Mouse (Mus musculus) midbrain, embryonic 14.5 days (tissue): ENCODE measurements around the gene Tm9sf3. TPM values are rescaled to one million over a fixed set of nuclear protein-coding genes. Genes with fewer than 3 reads are reported as not detected.

Source experiments
- ATAC-seq: fragments of 200-750 bp; cut with Nextera tagmentation; 2 replicates; pipeline ENCODE4 v1.8.0; 2017; ENCODE audit warnings: moderate number of reproducible peaks, moderate library complexity; ENCODE audit not compliant: low FRiP score, low TSS enrichment
- DNase-seq: peaks from one replicate; pipeline ENCODE4 v3.0.0-alpha.2; 2015
- H3K27ac ChIP-seq: fragments of 300-500 bp; sonication (generic); replicated peaks from 2 replicates; pipeline ENCODE4 v1.5.1; 2014; ENCODE audit warnings: mild to moderate bottlenecking, low read depth, low read length, moderate library complexity
- H3K27me3 ChIP-seq: fragments of 300-500 bp; sonication (generic); 2 replicates; pipeline ENCODE4 v1.6.1; 2014; ENCODE audit warnings: low read length, control low read depth, mixed read lengths; ENCODE audit not compliant: control insufficient read depth, insufficient read depth
- H3K36me3 ChIP-seq: fragments of 300-500 bp; sonication (generic); 2 replicates; pipeline ENCODE4 v1.6.1; 2014; ENCODE audit warnings: low read length, control low read depth; ENCODE audit not compliant: control insufficient read depth, insufficient read depth
- H3K4me1 ChIP-seq: fragments of 300-500 bp; sonication (generic); 2 replicates; pipeline ENCODE4 v1.6.1; 2014; ENCODE audit warnings: mild to moderate bottlenecking, antibody characterized with exemption, low read length, control low read depth; ENCODE audit not compliant: control insufficient read depth, insufficient read depth
- H3K4me2 ChIP-seq: fragments of 300-500 bp; sonication (generic); 2 replicates; pipeline ENCODE4 v1.6.1; 2014; ENCODE audit warnings: mild to moderate bottlenecking, low read length, moderate library complexity
- H3K4me3 ChIP-seq: fragments of 300-500 bp; sonication (generic); replicated peaks from 2 replicates; pipeline ENCODE4 v1.5.1; 2014; ENCODE audit warnings: low read depth, low read length
- H3K9ac ChIP-seq: fragments of 300-500 bp; sonication (generic); replicated peaks from 2 replicates; pipeline ENCODE4 v1.6.1; 2014; ENCODE audit warnings: mild to moderate bottlenecking, low read length, moderate library complexity
- H3K9me3 ChIP-seq: fragments of 300-500 bp; sonication (generic); 2 replicates; pipeline ENCODE4 v1.6.1; 2016; ENCODE audit warnings: low read length, control low read depth, mixed read lengths; ENCODE audit not compliant: control insufficient read depth
- WGBS: fragments of 180-500 bp; shearing (Covaris S2); extraction: QIAGEN DNeasy Blood & Tissue Kit; methylation state at CpG from one replicate; pipeline ENCODE4 v1.1.7; 2014; 5-methylcytosine and 5-hydroxymethylcytosine counted together
- polyA plus RNA-seq: library from polyadenylated mRNA; unstranded; fragments of >200 nt; fragmentation: Nextera tagmentation; extraction: Ambion mirVana; gene quantifications from 2 replicates; pipeline ENCODE4 v1.2.1, GENCODE M21; 2014

Gene Tm9sf3
- polyA plus RNA-seq, 1 experiment from 2014 or later: 112 TPM

DNA sequence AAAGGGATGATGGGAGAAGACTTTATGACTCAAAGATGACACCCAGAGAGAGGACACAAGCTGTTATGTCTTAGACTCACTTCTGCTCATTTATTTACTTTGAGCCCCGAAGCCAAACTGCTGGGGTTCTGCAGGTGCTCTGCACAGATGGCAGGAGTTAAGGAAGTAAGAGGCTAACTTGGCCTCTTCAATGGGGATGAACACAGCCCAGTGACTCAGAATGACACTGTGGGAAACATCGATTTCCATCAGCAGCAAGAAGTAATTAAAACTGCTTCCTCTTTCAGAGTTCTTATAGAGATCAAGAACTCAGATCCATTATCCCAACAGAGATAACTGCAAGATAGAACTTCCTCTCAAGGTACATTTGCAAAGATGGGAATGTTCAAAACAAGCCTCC, 86.9 kb downstream of the Tm9sf3 start:
- no peak overlapping the region for H3K27ac ChIP-seq
- ATAC-seq (no peak), DNase-seq (no peak)
- peaks cover 14% of the 10 kb centered on the region for H3K4me1 ChIP-seq
- H3K4me2 ChIP-seq: no peak overlapping the region
- H3K36me3 ChIP-seq: no peaks in the 10 kb centered on the region
- WGBS: 12% methylated on average over 2 of the region's 2 CpGs
- no peak overlapping the region for H3K9ac ChIP-seq
- H3K9me3 ChIP-seq: no peaks in the 10 kb centered on the region
- peaks cover 76% of the 10 kb centered on the region for H3K27me3 ChIP-seq
- no peak overlapping the region for H3K4me3 ChIP-seq

DNA sequence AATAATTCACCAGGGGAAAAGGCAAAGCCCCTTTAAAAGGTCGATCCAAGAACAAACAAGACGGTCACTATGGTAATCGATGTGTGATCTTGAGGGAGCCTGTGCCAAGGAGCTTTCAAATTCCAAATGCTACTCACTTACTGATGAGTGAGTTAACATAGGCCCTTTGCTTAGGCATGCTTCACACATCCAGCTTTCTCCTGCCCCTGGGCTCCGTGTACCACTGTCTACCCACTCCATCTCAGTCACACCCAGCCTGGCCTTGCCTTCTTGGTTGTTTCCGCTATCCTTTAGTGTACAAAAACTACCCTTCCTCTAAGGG, 97.9 kb downstream of the Tm9sf3 start:
- WGBS: 54% methylated on average over 5 of the region's 5 CpGs
- Histone ChIP-seq H3K36me3 (no peaks in the 10 kb centered on the region), H3K27me3 (peaks cover 36% of the 10 kb centered on the region), H3K9me3 (no peaks in the 10 kb centered on the region), H3K4me3 (no peak overlapping the region), H3K4me1 (peaks cover 26% of the 10 kb centered on the region), H3K27ac (no peak overlapping the region), H3K9ac (no peak overlapping the region), H3K4me2 (no peak overlapping the region)
- peak; percentile 37 for DNase-seq
- ATAC-seq: no peak

DNA sequence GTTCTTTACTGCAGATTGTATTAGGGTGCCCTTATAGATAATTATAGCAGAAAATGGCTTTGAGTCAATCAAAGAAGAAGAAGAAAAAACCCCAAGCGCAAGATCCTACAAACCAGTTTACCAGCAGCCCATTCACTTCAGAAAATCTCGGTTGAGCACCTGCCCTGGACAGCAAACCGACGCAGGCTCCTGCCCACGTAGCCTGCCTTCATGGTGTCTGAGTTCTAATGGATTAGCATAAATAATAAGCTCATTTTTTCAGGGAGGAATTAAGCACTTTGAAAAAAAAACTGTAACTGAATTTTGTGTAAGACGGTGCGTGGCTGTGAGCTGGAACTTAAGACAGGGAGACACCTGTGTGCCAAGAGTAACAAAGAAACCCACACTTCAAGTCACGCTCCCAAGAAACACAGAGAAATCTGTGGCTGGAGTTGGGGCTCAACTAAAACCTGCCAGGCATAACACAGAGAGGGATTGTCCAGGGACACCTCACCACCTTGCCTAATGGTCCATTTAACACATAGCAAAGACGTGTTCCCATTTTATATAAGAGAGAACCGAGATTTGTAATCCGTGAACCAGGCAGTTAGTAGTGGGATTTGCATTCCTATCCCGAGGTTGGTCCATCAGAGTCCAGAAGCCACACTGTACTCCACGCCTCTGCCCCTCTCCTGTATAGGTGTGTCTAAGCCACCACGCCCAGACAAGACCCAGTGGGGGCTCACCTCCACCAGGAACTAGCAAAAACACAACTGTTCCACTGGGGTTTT, 98.5 kb downstream of the Tm9sf3 start:
- DNase-seq: peak; percentile 33

DNA sequence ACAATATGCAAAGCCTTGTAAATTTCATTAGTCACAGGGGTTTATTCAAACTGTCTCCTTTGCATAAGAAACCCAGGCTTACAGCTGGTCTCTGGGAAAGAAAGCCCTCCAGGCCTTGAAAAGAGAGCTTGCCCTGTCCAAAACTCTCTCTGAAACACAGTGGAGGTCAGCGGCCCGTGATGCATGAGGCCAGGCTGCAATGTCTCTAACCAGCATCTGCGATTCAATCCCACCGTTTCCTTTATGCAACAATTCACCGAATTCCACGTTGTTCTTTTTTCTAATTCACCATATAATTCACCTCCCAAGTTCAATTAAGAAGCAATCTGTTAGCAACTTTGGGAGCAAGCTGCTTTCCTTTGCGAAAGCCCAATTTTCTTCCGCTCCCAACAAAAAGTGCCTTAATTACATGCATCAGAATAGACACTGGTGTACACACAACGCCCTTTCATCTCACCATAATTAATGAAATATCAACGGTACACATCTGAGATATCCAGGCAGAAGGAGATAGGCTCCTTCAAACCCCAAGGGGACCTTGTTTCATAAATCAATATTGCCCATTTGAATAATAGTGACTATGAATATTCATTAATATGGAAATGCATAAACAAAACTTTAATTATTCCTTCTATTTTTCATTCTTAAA, 99.2 kb downstream of the Tm9sf3 start:
- no peaks in the 10 kb centered on the region for H3K9me3 ChIP-seq
- no peak overlapping the region for H3K9ac ChIP-seq
- H3K27ac ChIP-seq: peak overlapping the region; percentile 66
- peaks cover 26% of the 10 kb centered on the region for H3K4me1 ChIP-seq
- H3K36me3 ChIP-seq: no peaks in the 10 kb centered on the region
- ATAC-seq (peak; percentile 54; the same call in 1 of the 2 replicates), DNase-seq (peak; percentile 65)
- peaks cover 28% of the 10 kb centered on the region for H3K27me3 ChIP-seq
- peak overlapping the region; percentile 22; the same call in 1 of the 2 replicates for H3K4me2 ChIP-seq
- H3K4me3 ChIP-seq: no peak overlapping the region
- 8% methylated on average over 10 of the region's 10 CpGs for WGBS

More for the DNA sequence above, 98.5 kb downstream of the Tm9sf3 start:
- no peaks in the 10 kb centered on the region for H3K9me3 ChIP-seq
- no peaks in the 10 kb centered on the region for H3K36me3 ChIP-seq
- WGBS: 31% methylated on average over 14 of the region's 14 CpGs
- H3K4me1 ChIP-seq: peaks cover 26% of the 10 kb centered on the region
- H3K4me3 ChIP-seq: no peak overlapping the region
- no peak overlapping the region for H3K4me2 ChIP-seq
- H3K9ac ChIP-seq: no peak overlapping the region
- H3K27me3 ChIP-seq: peaks cover 34% of the 10 kb centered on the region
- ATAC-seq: peak; percentile 56; the same call in 1 of the 2 replicates
- H3K27ac ChIP-seq: 0 out of 2 replicates have a peak overlapping the region, but pooled peaks have one; percentile 26

Other genes with a start within 250 kb of the Tm9sf3 start
- gene Dntt, start 234.7 kb downstream of the Tm9sf3 start, polyA plus RNA-seq: 0.17 and 0.18 TPM in 2 replicates
- gene Opalin, start 186.9 kb downstream of the Tm9sf3 start, polyA plus RNA-seq: not detected in 2 replicates
- 1.1 and 1.8 TPM in 2 replicates for gene Tll2, start 57.2 kb downstream of the Tm9sf3 start, polyA plus RNA-seq
- 1.1 and 2.9 TPM in 2 replicates for gene Pik3ap1, start 121.1 kb upstream of the Tm9sf3 start, polyA plus RNA-seq
- gene Lcor, start 218.6 kb upstream of the Tm9sf3 start, polyA plus RNA-seq: 23.2 and 24.3 TPM in 2 replicates